Mouse (Mus musculus): ENCODE measurements at regions not wholly inside any gene's neighbourhood (a gene's known extent, or its start where the extent isn't known, plus 50 kb on each side); places are given as distances from the start of the nearest gene placed in this dataset.
"Not testable (repeated sequence)": the region's sequence is repeated elsewhere in the genome, so short reads cannot be mapped to it uniquely, and the experiment has no call there.

- intact Hi-C loops (cut with DNase I): not testable (repeated sequence)
Observed at GRCm38 (mm10) chr12:114008491-114008890, 464.8 kb downstream of the Adam6a start.

- intact Hi-C loops (cut with DNase I): no loop called here
Observed at GRCm38 (mm10) chr12:114009391-114009790, 465.7 kb downstream of the Adam6a start.

GRCm38 (mm10) chr12:114012860-114013259 is 469.2 kb downstream of the Adam6a start:
- intact Hi-C loops (cut with DNase I): not testable (repeated sequence)

GRCm38 (mm10) chr12:114037011-114037410 is 493.3 kb downstream of the Adam6a start:
- intact Hi-C loops (cut with DNase I): not testable (repeated sequence)

GRCm38 (mm10) chr12:114047991-114048390 is 504.3 kb downstream of the Adam6a start:
- intact Hi-C loops (cut with DNase I): not testable (repeated sequence)

GRCm38 (mm10) chr12:114053341-114053740 is 509.6 kb downstream of the Adam6a start:
- intact Hi-C loops (cut with DNase I): loop anchor here (2.0 kb wide), 1 partner anchor 69 kb away; no protein-coding TSS in a partner anchor

GRCm38 (mm10) chr12:114059615-114060014 is 515.9 kb downstream of the Adam6a start:
- intact Hi-C loops (cut with DNase I): no loop called here

GRCm38 (mm10) chr12:114067166-114067565 is 523.5 kb downstream of the Adam6a start:
- intact Hi-C loops (cut with DNase I): no loop called here

- intact Hi-C loops (cut with DNase I): not testable (repeated sequence)
Observed at GRCm38 (mm10) chr12:114108731-114109130, 565.0 kb downstream of the Adam6a start.

- intact Hi-C loops (cut with DNase I): no loop called here
Observed at GRCm38 (mm10) chr12:114134897-114135296, 591.2 kb downstream of the Adam6a start.

- intact Hi-C loops (cut with DNase I): no loop called here
Observed at GRCm38 (mm10) chr12:114148779-114149178, 605.1 kb downstream of the Adam6a start.

- intact Hi-C loops (cut with DNase I): no loop called here
Observed at GRCm38 (mm10) chr12:114172305-114172704, 628.6 kb downstream of the Adam6a start.

- intact Hi-C loops (cut with DNase I): no loop called here
Observed at GRCm38 (mm10) chr12:114199521-114199920, 655.8 kb downstream of the Adam6a start.

- intact Hi-C loops (cut with DNase I): no loop called here
Observed at GRCm38 (mm10) chr12:114222541-114222940, 678.8 kb downstream of the Adam6a start.

All from adrenal gland (tissue).